Mouse (Mus musculus) layer of hippocampus, postnatal 14 days (tissue): ENCODE measurements at regions not wholly inside any gene's neighbourhood (a gene's known extent, or its start where the extent isn't known, plus 50 kb on each side); places are given as distances from the start of the nearest gene placed in this dataset.

ENCODE experiments used
- DNase-seq, 2 experiments: peaks; one replicate each; pipeline ENCODE4 v3.0.0; 2021 to 2022; ENCODE audit warnings: low spot score in 2 of 2, mixed read lengths in 1 of 2

GRCm38 (mm10) chr16:63313544-63313943, 459.4 kb downstream of the Pros1 start:
- no peak for DNase-seq

- DNase-seq = no peak
Observed at GRCm38 (mm10) chr16:63319602-63320001, 465.5 kb downstream of the Pros1 start.

GRCm38 (mm10) chr16:63351511-63352125, 497.5 kb downstream of the Pros1 start:
- DNase-seq = peak in 1 of 2 experiments; percentile 32

GRCm38 (mm10) chr16:63369868-63370267, 494.1 kb downstream of the Epha3 start:
- no peak for DNase-seq

GRCm38 (mm10) chr16:63371275-63371674, 492.7 kb downstream of the Epha3 start:
- DNase-seq = no peak

- no peak for DNase-seq
Observed at GRCm38 (mm10) chr16:63404976-63405375, 459.0 kb downstream of the Epha3 start.

- DNase-seq = no peak
Observed at GRCm38 (mm10) chr16:63412656-63413055, 451.3 kb downstream of the Epha3 start.

- no peak for DNase-seq
Observed at GRCm38 (mm10) chr16:63452301-63452700, 411.7 kb downstream of the Epha3 start.

- DNase-seq = peak in 1 of 2 experiments; percentile 9
Observed at GRCm38 (mm10) chr16:63466615-63467014, 397.4 kb downstream of the Epha3 start.

GRCm38 (mm10) chr16:63468851-63469250, 395.1 kb downstream of the Epha3 start:
- DNase-seq = no peak
